Mouse (Mus musculus) hindbrain, embryonic 16.5 days (tissue): ENCODE measurements around the gene Reg3d. TPM values are rescaled to one million over a fixed set of nuclear protein-coding genes. Genes with fewer than 3 reads are reported as not detected.
"Not testable (repeated sequence)": the region's sequence is repeated elsewhere in the genome, so short reads cannot be mapped to it uniquely, and the experiment has no call there.

Experiments used
- ATAC-seq: fragments of 200-750 bp; cut with Nextera tagmentation; 2 replicates; pipeline ENCODE4 v1.8.0; 2017; ENCODE audit warnings: moderate TSS enrichment, moderate library complexity
- H3K27ac ChIP-seq: fragments of 300-500 bp; sonication (generic); 2 replicates; pipeline ENCODE4 v1.5.1; 2014; ENCODE audit warnings: low read depth, mild to moderate bottlenecking, control low read depth, low read length, moderate library complexity
- H3K27me3 ChIP-seq: fragments of 300-500 bp; sonication (generic); replicated peaks from 2 replicates; pipeline ENCODE4 v1.6.1; 2014; ENCODE audit warnings: low read length; ENCODE audit not compliant: control insufficient read depth, insufficient read depth
- H3K36me3 ChIP-seq: fragments of 300-500 bp; sonication (generic); 2 replicates; pipeline ENCODE4 v1.6.1; 2014; ENCODE audit warnings: mild to moderate bottlenecking, low read length, moderate library complexity, mixed read lengths; ENCODE audit not compliant: control insufficient read depth, insufficient read depth
- H3K4me1 ChIP-seq: fragments of 300-500 bp; sonication (generic); 2 replicates; pipeline ENCODE4 v1.6.1; 2014; ENCODE audit warnings: low read depth, low read length; ENCODE audit not compliant: control insufficient read depth, insufficient read depth
- H3K4me2 ChIP-seq: fragments of 300-500 bp; sonication (generic); 2 replicates; pipeline ENCODE4 v1.6.1; 2014; ENCODE audit warnings: mild to moderate bottlenecking, low read length, control low read depth, moderate library complexity
- H3K4me3 ChIP-seq: fragments of 300-500 bp; sonication (generic); 2 replicates; pipeline ENCODE4 v1.5.1; 2014; ENCODE audit warnings: mild to moderate bottlenecking, low read length, control low read depth, moderate library complexity
- H3K9ac ChIP-seq: fragments of 300-500 bp; sonication (generic); 2 replicates; pipeline ENCODE4 v1.6.1; 2014; ENCODE audit warnings: low read depth, mild to moderate bottlenecking, control low read depth, low read length, moderate library complexity
- H3K9me3 ChIP-seq: fragments of 300-500 bp; sonication (generic); 2 replicates; pipeline ENCODE4 v1.6.1; 2014; ENCODE audit warnings: mild to moderate bottlenecking, low read length, moderate library complexity; ENCODE audit not compliant: control insufficient read depth
- WGBS: fragments of 180-500 bp; shearing (Covaris S2); extraction: QIAGEN DNeasy Blood & Tissue Kit; methylation state at CpG from one replicate; pipeline ENCODE4 v1.1.7; 2014; 5-methylcytosine and 5-hydroxymethylcytosine counted together
- polyA plus RNA-seq: library from polyadenylated mRNA; unstranded; fragments of >200 nt; fragmentation: Nextera tagmentation; extraction: Ambion mirVana; gene quantifications from 2 replicates; pipeline ENCODE4 v1.2.1, GENCODE M21; 2015

Reg3d gene
- polyA plus RNA-seq = not detected in 2 replicates

- H3K36me3 ChIP-seq = no peaks in the 10 kb centered on the region
- H3K4me1 ChIP-seq = no peaks in the 10 kb centered on the region
- no peak within 1 kb of the TSS for H3K4me3 ChIP-seq
- H3K27me3 ChIP-seq = no peaks in the 10 kb centered on the region
- 64% methylated on average over 2 of the region's 2 CpGs for WGBS
- no peak within 1 kb of the TSS for H3K9ac ChIP-seq
- H3K9me3 ChIP-seq = no peaks in the 10 kb centered on the region
- no peak for ATAC-seq
- H3K27ac ChIP-seq = no peak within 1 kb of the TSS
- H3K4me2 ChIP-seq = no peak within 1 kb of the TSS
Measured at GRCm38 (mm10) chr6:78378765-78379164, at the start of gene Reg3d. Gene Reg3d, minus strand, starts transcription at chr6:78378865.

DNA sequence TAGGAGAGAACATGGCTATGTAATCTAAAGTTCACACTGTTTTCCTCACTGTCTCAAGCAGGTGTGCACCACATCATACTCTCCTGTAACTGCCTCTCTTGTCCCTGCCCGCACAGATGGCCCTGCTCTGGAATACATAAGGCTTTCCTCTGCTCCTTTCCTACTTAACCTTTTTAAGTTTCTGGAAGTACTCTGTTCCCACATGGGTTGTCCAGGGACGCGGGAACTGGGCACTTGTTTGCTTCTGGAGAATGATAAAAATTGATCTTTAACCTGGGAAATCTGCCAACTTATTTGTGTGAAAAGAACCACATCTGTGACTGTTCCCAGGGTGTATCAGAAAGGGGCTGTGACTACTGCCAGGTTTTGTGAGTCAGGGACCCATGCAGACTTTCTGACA is 46.8 kb upstream of the Reg3d start:
- no peak for ATAC-seq
- H3K4me1 ChIP-seq = no peaks in the 10 kb centered on the region
- WGBS = 81% methylated on average over 3 of the region's 3 CpGs
- H3K4me3 ChIP-seq = no peak overlapping the region
- H3K9me3 ChIP-seq = no peaks in the 10 kb centered on the region
- H3K9ac ChIP-seq = no peak overlapping the region
- H3K27me3 ChIP-seq = no peaks in the 10 kb centered on the region
- H3K4me2 ChIP-seq = no peak overlapping the region
- H3K36me3 ChIP-seq = no peaks in the 10 kb centered on the region
- no peak overlapping the region for H3K27ac ChIP-seq

DNA sequence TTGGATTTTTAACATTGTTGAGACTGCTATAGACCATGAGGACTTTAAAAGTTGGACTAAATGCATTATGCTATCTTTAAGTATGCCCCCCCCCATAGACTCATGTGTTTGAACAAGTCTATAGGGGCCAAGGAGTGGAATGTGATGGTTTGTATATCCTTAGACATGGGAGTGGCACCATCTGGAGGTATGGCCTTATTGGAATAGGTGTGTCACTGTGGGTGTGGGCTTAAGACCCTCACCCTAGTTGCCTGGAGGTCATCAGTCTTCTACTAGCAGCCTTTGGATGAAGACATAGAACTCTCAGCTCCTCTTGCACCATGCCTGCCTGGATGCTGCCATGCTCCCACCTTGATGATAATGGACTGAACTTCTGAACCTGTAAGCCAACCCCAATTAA is 43.7 kb upstream of the Reg3d start, which contains the start of gene Reg1:
Gene Reg1 (plus strand): TSS at position 301 of the 400 bp plus-strand sequence.
- H3K9me3 ChIP-seq, H3K4me2 ChIP-seq, H3K27me3 ChIP-seq, ATAC-seq, H3K27ac ChIP-seq, H3K36me3 ChIP-seq, H3K4me1 ChIP-seq, H3K4me3 ChIP-seq, H3K9ac ChIP-seq: not testable (repeated sequence)

GRCm38 (mm10) chr6:78395323-78395722 is 16.7 kb upstream of the Reg3d start, which contains the start of gene Reg2:
Gene Reg2, plus strand, starts transcription at chr6:78395623.
- WGBS = 100% methylated on average over 4 of the region's 17 CpGs
- not testable (repeated sequence) for ATAC-seq, H3K9me3 ChIP-seq, H3K9ac ChIP-seq, H3K27me3 ChIP-seq, H3K4me2 ChIP-seq, H3K4me1 ChIP-seq, H3K36me3 ChIP-seq, H3K4me3 ChIP-seq, H3K27ac ChIP-seq

- Histone ChIP-seq H3K4me2 (no peak overlapping the region), H3K27me3 (no peaks in the 10 kb centered on the region), H3K4me3 (no peak overlapping the region), H3K4me1 (no peaks in the 10 kb centered on the region), H3K9me3 (no peaks in the 10 kb centered on the region), H3K27ac (no peak overlapping the region), H3K36me3 (no peaks in the 10 kb centered on the region), H3K9ac (no peak overlapping the region)
- no peak for ATAC-seq
- whole genome bisulfite sequencing = 82% methylated on average over 3 of the region's 3 CpGs
Measured at GRCm38 (mm10) chr6:78385609-78386008, 6.9 kb upstream of the Reg3d start.

GRCm38 (mm10) chr6:78380409-78380808 is 1.7 kb upstream of the Reg3d start, which contains the start of gene Reg3a:
Gene Reg3a, plus strand, starts transcription at chr6:78380709.
- Histone ChIP-seq H3K4me3 (no peak within 1 kb of the TSS), H3K9ac (no peak within 1 kb of the TSS), H3K27me3 (no peaks in the 10 kb centered on the region), H3K36me3 (no peaks in the 10 kb centered on the region), H3K4me2 (no peak within 1 kb of the TSS), H3K9me3 (no peaks in the 10 kb centered on the region), H3K4me1 (no peaks in the 10 kb centered on the region), H3K27ac (no peak within 1 kb of the TSS)
- ATAC-seq = no peak

GRCm38 (mm10) chr6:78370357-78370756 is 8.3 kb downstream of the Reg3d start, which contains the start of gene Reg3b:
Gene Reg3b, plus strand, starts transcription at chr6:78370657.
- ATAC-seq = no peak
- no peaks in the 10 kb centered on the region for H3K9me3 ChIP-seq
- no peaks in the 10 kb centered on the region for H3K4me1 ChIP-seq
- no peaks in the 10 kb centered on the region for H3K36me3 ChIP-seq
- no peak within 1 kb of the TSS for H3K27ac ChIP-seq
- WGBS = 98% methylated on average over 2 of the region's 2 CpGs
- H3K4me3 ChIP-seq = no peak within 1 kb of the TSS
- no peaks in the 10 kb centered on the region for H3K27me3 ChIP-seq
- no peak within 1 kb of the TSS for H3K9ac ChIP-seq
- H3K4me2 ChIP-seq = no peak within 1 kb of the TSS

- Histone ChIP-seq H3K4me3 (no peak overlapping the region), H3K4me2 (no peak overlapping the region), H3K9ac (no peak overlapping the region), H3K4me1 (no peaks in the 10 kb centered on the region), H3K27me3 (no peaks in the 10 kb centered on the region), H3K9me3 (no peaks in the 10 kb centered on the region), H3K36me3 (no peaks in the 10 kb centered on the region), H3K27ac (no peak overlapping the region)
- WGBS = 68% methylated on average over 2 of the region's 2 CpGs
- no peak for ATAC-seq
Measured at GRCm38 (mm10) chr6:78361971-78362563, 16.6 kb downstream of the Reg3d start.

DNA sequence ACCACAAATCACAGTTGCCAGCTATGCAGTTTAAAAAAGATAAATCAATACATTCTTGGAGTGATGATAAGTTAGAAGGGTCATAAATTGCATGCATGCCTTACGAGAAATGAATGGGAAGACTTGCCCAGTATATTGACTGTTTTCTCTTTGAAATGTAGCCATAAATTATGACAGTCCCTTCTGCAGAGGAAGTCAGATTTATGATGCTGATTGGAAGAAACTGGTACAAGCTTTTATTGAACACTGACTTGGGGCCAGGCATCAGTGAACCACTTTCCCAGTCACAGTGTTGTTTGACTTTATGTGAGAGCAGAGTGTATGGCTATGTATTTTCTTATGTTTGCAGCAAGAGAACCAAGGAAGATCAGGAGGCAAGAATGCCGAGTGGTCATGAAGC is 37.0 kb downstream of the Reg3d start:
- Histone ChIP-seq H3K4me1 (no peaks in the 10 kb centered on the region), H3K4me2 (no peak overlapping the region), H3K36me3 (no peaks in the 10 kb centered on the region), H3K27ac (no peak overlapping the region), H3K9ac (no peak overlapping the region), H3K4me3 (no peak overlapping the region), H3K9me3 (no peaks in the 10 kb centered on the region), H3K27me3 (no peaks in the 10 kb centered on the region)
- ATAC-seq = no peak
- WGBS = 80% methylated on average over 2 of the region's 2 CpGs

DNA sequence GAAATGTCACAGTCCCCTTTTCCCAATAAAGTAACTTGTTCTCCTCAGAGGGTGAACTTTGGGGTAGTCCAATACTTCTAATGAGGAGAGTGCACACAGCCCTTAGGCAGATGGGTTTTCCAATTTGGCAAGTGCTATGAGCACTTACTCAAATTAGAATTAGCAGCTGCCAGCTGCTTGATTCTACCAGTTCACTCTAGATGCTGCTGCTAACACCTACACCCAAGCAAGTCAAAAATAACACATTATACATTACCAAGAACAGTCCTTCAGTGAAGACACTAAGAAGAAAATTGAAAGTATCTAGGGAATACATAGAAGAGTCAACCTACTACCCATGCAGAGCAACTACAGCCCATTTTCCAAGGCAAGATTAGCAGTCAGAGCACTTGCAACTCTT is 38.4 kb downstream of the Reg3d start:
- Histone ChIP-seq H3K36me3 (no peaks in the 10 kb centered on the region), H3K27ac (no peak overlapping the region), H3K9me3 (no peaks in the 10 kb centered on the region), H3K9ac (no peak overlapping the region), H3K4me1 (no peaks in the 10 kb centered on the region), H3K27me3 (no peaks in the 10 kb centered on the region), H3K4me3 (no peak overlapping the region), H3K4me2 (no peak overlapping the region)
- no peak for ATAC-seq
